Mouse (Mus musculus) heart, embryonic 11.5 days (tissue): ENCODE measurements around the gene Acsl1. TPM values are rescaled to one million over a fixed set of nuclear protein-coding genes. Genes with fewer than 3 reads are reported as not detected.

ENCODE experiments used
- ATAC-seq: fragments of 200-750 bp; cut with Nextera tagmentation; replicated peaks from 2 replicates; pipeline ENCODE4 v1.8.0; 2017; ENCODE audit warnings: moderate library complexity; ENCODE audit not compliant: insufficient number of reproducible peaks, low FRiP score, low TSS enrichment
- H3K27ac ChIP-seq: fragments of 300-500 bp; sonication (generic); 2 replicates; pipeline ENCODE4 v1.5.1; 2014; ENCODE audit warnings: mild to moderate bottlenecking, low read depth, low read length
- H3K27me3 ChIP-seq: fragments of 300-500 bp; sonication (generic); 2 replicates; pipeline ENCODE4 v1.6.1; 2014; ENCODE audit warnings: mild to moderate bottlenecking, low read length, mixed read lengths; ENCODE audit not compliant: control insufficient read depth, insufficient read depth
- H3K36me3 ChIP-seq: fragments of 300-500 bp; sonication (generic); 2 replicates; pipeline ENCODE4 v1.6.1; 2014; ENCODE audit warnings: mild to moderate bottlenecking, low read length, moderate library complexity, mixed read lengths; ENCODE audit not compliant: control insufficient read depth, insufficient read depth
- H3K4me1 ChIP-seq: fragments of 300-500 bp; sonication (generic); 2 replicates; pipeline ENCODE4 v1.6.1; 2014; ENCODE audit warnings: low read length; ENCODE audit not compliant: control insufficient read depth, insufficient read depth
- H3K4me2 ChIP-seq: fragments of 300-500 bp; sonication (generic); 2 replicates; pipeline ENCODE4 v1.6.1; 2014; ENCODE audit warnings: mild to moderate bottlenecking, moderate library complexity
- H3K4me3 ChIP-seq: fragments of 300-500 bp; sonication (generic); 2 replicates; pipeline ENCODE4 v1.5.1; 2014; ENCODE audit warnings: low read depth, low read length
- H3K9ac ChIP-seq: fragments of 300-500 bp; sonication (generic); 2 replicates; pipeline ENCODE4 v1.6.1; 2014; ENCODE audit warnings: mild to moderate bottlenecking, low read depth, low read length, moderate library complexity
- H3K9me3 ChIP-seq: fragments of 300-500 bp; sonication (generic); replicated peaks from 2 replicates; pipeline ENCODE4 v1.6.1; 2016; ENCODE audit warnings: low read length; ENCODE audit not compliant: control insufficient read depth
- WGBS: fragments of 180-500 bp; shearing (Covaris S2); extraction: QIAGEN DNeasy Blood & Tissue Kit; methylation state at CpG from one replicate; pipeline ENCODE4 v1.1.7; 2014; ENCODE audit not compliant: insufficient replicate concordance; 5-methylcytosine and 5-hydroxymethylcytosine counted together
- polyA plus RNA-seq: library from polyadenylated mRNA; unstranded; fragments of >200 nt; fragmentation: Nextera tagmentation; extraction: Ambion mirVana; gene quantifications from 2 replicates; pipeline ENCODE4 v1.2.1, GENCODE M21; 2014

Gene Acsl1
- polyA plus RNA-seq, 1 experiment from 2014 or later: 16.4 TPM

GRCm38 (mm10) chr8:46445964-46446915, 24.6 kb upstream of the Acsl1 start:
- H3K9me3 ChIP-seq: no peaks in the 10 kb centered on the region
- H3K4me2 ChIP-seq: peak overlapping the region; percentile 27
- H3K36me3 ChIP-seq: no peaks in the 10 kb centered on the region
- H3K27me3 ChIP-seq: no peaks in the 10 kb centered on the region
- 0 out of 2 replicates have a peak, but pooled peaks cover 3% of the 10 kb centered on the region for H3K4me1 ChIP-seq
- H3K4me3 ChIP-seq: no peak overlapping the region
- no peak overlapping the region for H3K27ac ChIP-seq
- ATAC-seq: 0 out of 2 replicates have a peak, but pooled peaks have one; percentile 39
- no peak overlapping the region for H3K9ac ChIP-seq
- WGBS: 13% methylated on average over 12 of the region's 12 CpGs

- Histone ChIP-seq H3K4me3 (no peak overlapping the region), H3K9me3 (no peaks in the 10 kb centered on the region), H3K36me3 (no peaks in the 10 kb centered on the region), H3K27me3 (no peaks in the 10 kb centered on the region), H3K4me2 (no peak overlapping the region), H3K9ac (no peak overlapping the region), H3K27ac (no peak overlapping the region), H3K4me1 (0 out of 2 replicates have a peak, but pooled peaks cover 3% of the 10 kb centered on the region)
- ATAC-seq: no peak
- 82% methylated on average over 6 of the region's 6 CpGs for WGBS
These were observed 23.5 kb upstream of the Acsl1 start for GRCm38 (mm10) chr8:46447334-46447733.

- 0 out of 2 replicates have a peak, but pooled peaks cover 3% of the 10 kb centered on the region for H3K4me1 ChIP-seq
- no peak overlapping the region for H3K4me3 ChIP-seq
- ATAC-seq: no peak
- H3K4me2 ChIP-seq: no peak overlapping the region
- WGBS: 81% methylated on average over 5 of the region's 5 CpGs
- H3K27ac ChIP-seq: no peak overlapping the region
- H3K27me3 ChIP-seq: no peaks in the 10 kb centered on the region
- no peak overlapping the region for H3K9ac ChIP-seq
- H3K36me3 ChIP-seq: no peaks in the 10 kb centered on the region
- no peaks in the 10 kb centered on the region for H3K9me3 ChIP-seq
These were observed 22.2 kb upstream of the Acsl1 start for GRCm38 (mm10) chr8:46448606-46449005.

- 81% methylated on average over 4 of the region's 4 CpGs for WGBS
- ATAC-seq: no peak
These were observed 21.8 kb upstream of the Acsl1 start for GRCm38 (mm10) chr8:46449063-46449462.

GRCm38 (mm10) chr8:46449723-46450251, 21.1 kb upstream of the Acsl1 start:
- H3K27ac ChIP-seq: no peak overlapping the region
- H3K4me2 ChIP-seq: no peak overlapping the region
- WGBS: 55% methylated on average over 8 of the region's 8 CpGs
- ATAC-seq: no peak
- H3K9me3 ChIP-seq: peaks cover 3% of the 10 kb centered on the region; the same call in 1 of the 2 replicates
- 0 out of 2 replicates have a peak, but pooled peaks cover 3% of the 10 kb centered on the region for H3K4me1 ChIP-seq
- H3K9ac ChIP-seq: no peak overlapping the region
- H3K36me3 ChIP-seq: no peaks in the 10 kb centered on the region
- no peaks in the 10 kb centered on the region for H3K27me3 ChIP-seq
- no peak overlapping the region for H3K4me3 ChIP-seq

More at GRCm38 (mm10) chr8:46449063-46449462, 21.8 kb upstream of the Acsl1 start:
- Histone ChIP-seq H3K36me3 (no peaks in the 10 kb centered on the region), H3K27ac (no peak overlapping the region), H3K9me3 (no peaks in the 10 kb centered on the region), H3K4me3 (no peak overlapping the region), H3K27me3 (no peaks in the 10 kb centered on the region), H3K4me2 (no peak overlapping the region), H3K4me1 (0 out of 2 replicates have a peak, but pooled peaks cover 3% of the 10 kb centered on the region), H3K9ac (no peak overlapping the region)

GRCm38 (mm10) chr8:46458215-46458811, 12.5 kb upstream of the Acsl1 start:
- no peak overlapping the region for H3K27ac ChIP-seq
- H3K4me1 ChIP-seq: no peaks in the 10 kb centered on the region
- H3K9me3 ChIP-seq: peaks cover 3% of the 10 kb centered on the region; the same call in 1 of the 2 replicates
- WGBS: 49% methylated on average over 6 of the region's 6 CpGs
- H3K4me3 ChIP-seq: no peak overlapping the region
- no peak overlapping the region for H3K4me2 ChIP-seq
- no peaks in the 10 kb centered on the region for H3K36me3 ChIP-seq
- ATAC-seq: no peak
- no peak overlapping the region for H3K9ac ChIP-seq
- no peaks in the 10 kb centered on the region for H3K27me3 ChIP-seq

GRCm38 (mm10) chr8:46468400-46468799, 2.4 kb upstream of the Acsl1 start:
- ATAC-seq: no peak
- Histone ChIP-seq H3K9me3 (no peaks in the 10 kb centered on the region), H3K4me1 (peaks cover 6% of the 10 kb centered on the region; the same call in 1 of the 2 replicates), H3K4me2 (no peak overlapping the region), H3K9ac (no peak overlapping the region), H3K36me3 (no peaks in the 10 kb centered on the region), H3K4me3 (no peak overlapping the region), H3K27me3 (no peaks in the 10 kb centered on the region), H3K27ac (no peak overlapping the region)
- WGBS: 80% methylated on average over 2 of the region's 2 CpGs

GRCm38 (mm10) chr8:46469071-46469769, 1.6 kb upstream of the Acsl1 start:
- Histone ChIP-seq H3K9me3 (no peaks in the 10 kb centered on the region), H3K27me3 (no peaks in the 10 kb centered on the region), H3K27ac (no peak overlapping the region), H3K9ac (no peak overlapping the region), H3K4me3 (no peak overlapping the region), H3K4me2 (no peak overlapping the region), H3K36me3 (no peaks in the 10 kb centered on the region), H3K4me1 (peaks cover 6% of the 10 kb centered on the region; the same call in 1 of the 2 replicates)
- 86% methylated on average over 8 of the region's 8 CpGs for WGBS
- ATAC-seq: no peak
